Mouse (Mus musculus): ENCODE measurements around the gene Aqp5. TPM values are rescaled to one million over a fixed set of nuclear protein-coding genes. Genes with fewer than 3 reads are reported as not detected.

Aqp5 gene
- polyA plus RNA-seq, 1 experiment from 2014 or later: not detected

DNA sequence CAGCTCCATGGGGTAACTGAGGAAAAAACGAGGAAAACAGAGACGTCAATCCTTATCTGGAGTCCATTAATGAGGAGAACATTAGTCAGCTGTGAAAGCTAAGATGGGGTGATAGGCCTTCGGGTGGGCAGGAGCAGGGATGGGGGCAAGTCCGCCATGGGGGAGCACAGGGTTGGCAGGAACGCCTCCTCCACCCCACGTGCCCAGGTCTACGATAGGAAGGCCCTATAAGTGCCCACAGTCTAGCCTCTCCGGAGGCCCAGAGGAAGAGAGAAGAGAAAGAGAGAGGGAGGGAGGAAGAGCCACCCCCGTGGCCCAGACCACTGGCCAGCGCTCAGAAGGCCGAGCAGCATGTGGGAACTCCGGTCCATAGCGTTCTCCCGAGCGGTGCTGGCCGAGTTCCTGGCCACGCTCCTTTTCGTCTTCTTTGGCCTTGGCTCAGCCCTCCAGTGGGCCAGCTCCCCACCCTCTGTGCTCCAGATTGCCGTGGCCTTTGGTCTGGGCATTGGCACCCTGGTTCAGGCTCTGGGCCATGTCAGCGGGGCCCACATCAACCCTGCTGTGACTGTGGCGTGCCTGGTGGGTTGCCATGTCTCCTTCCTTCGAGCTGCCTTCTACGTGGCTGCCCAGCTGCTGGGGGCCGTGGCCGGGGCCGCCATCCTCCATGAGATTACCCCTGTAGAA lies 11.6 kb upstream of the Aqp5 start, which contains the start of gene Aqp2:
Gene Aqp2 (plus strand): TSS at position 254 of the 684 bp plus-strand sequence.
- Histone ChIP-seq H3K4me1 (replicated peaks) (peaks cover 8% of the 10 kb centered on the region), H3K27me3 (peaks cover 74% of the 10 kb centered on the region), H3K36me3 (no peaks in the 10 kb centered on the region), H3K4me2 (no peak within 1 kb of the TSS), H3K4me3 (replicated peaks) (no peak within 1 kb of the TSS), H3K9me3 (no peaks in the 10 kb centered on the region), H3K27ac (no peak within 1 kb of the TSS), H3K9ac (replicated peaks) (no peak within 1 kb of the TSS)
- WGBS: 81% methylated on average over 26 of the region's 26 CpGs
- no peak for ATAC-seq (ENCODE audit: insufficient number of reproducible peaks, insufficient read depth, low FRiP score, low TSS enrichment, low read depth)

DNA sequence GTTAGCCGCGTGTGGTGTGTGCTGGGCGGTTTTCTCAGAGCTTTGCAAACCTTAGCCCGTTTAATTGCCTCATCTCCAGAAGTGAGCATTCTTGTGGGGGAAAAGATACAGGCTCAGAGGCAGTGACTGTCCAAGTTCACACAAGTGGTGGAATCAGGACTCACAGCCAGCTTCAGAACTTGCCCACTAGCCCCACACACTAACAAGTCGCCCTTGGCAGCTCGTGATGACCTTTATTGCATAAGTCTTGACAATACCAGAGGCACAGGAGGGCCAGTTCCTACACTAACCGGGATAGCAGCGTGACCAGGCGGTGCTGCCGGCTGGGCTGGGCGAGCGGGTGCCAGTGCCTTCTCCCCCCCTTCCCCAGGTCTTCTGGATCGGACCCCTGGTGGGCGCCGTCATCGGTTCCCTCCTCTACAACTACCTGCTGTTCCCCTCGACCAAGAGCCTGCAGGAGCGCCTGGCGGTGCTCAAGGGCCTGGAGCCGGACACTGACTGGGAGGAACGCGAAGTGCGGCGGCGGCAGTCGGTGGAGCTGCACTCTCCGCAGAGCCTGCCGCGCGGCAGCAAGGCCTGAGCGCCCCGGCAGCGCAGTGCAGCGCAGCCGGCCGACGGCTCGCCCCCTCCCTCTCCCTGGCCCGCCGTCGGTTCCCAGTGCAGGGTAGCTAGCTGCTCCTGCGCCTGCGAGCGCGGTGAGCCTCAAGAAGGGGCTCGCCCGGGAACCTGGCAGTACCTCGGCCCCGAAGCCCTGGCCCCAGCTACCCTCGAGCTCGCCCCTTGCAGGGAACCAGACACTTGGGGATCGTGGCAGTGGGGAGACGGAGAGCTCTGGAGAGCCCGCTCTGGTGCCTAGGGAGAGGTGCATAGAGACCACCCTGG lies 6.9 kb upstream of the Aqp5 start:
- H3K4me3 ChIP-seq (replicated peaks): peak overlapping the region; percentile 31
- peak overlapping the region; percentile 45; the same call in 1 of the 2 replicates for H3K9ac ChIP-seq (replicated peaks)
- 2% methylated on average over 53 of the region's 54 CpGs for WGBS
- H3K27ac ChIP-seq: no peak overlapping the region
- peaks cover 21% of the 10 kb centered on the region for H3K4me1 ChIP-seq (replicated peaks)
- no peaks in the 10 kb centered on the region for H3K9me3 ChIP-seq
- ATAC-seq (ENCODE audit: insufficient number of reproducible peaks, insufficient read depth, low FRiP score, low TSS enrichment, low read depth): peak; percentile 40; the same call in 1 of the 2 replicates
- peaks cover 99% of the 10 kb centered on the region for H3K27me3 ChIP-seq
- H3K4me2 ChIP-seq: peak overlapping the region; percentile 57
- H3K36me3 ChIP-seq: no peaks in the 10 kb centered on the region

DNA sequence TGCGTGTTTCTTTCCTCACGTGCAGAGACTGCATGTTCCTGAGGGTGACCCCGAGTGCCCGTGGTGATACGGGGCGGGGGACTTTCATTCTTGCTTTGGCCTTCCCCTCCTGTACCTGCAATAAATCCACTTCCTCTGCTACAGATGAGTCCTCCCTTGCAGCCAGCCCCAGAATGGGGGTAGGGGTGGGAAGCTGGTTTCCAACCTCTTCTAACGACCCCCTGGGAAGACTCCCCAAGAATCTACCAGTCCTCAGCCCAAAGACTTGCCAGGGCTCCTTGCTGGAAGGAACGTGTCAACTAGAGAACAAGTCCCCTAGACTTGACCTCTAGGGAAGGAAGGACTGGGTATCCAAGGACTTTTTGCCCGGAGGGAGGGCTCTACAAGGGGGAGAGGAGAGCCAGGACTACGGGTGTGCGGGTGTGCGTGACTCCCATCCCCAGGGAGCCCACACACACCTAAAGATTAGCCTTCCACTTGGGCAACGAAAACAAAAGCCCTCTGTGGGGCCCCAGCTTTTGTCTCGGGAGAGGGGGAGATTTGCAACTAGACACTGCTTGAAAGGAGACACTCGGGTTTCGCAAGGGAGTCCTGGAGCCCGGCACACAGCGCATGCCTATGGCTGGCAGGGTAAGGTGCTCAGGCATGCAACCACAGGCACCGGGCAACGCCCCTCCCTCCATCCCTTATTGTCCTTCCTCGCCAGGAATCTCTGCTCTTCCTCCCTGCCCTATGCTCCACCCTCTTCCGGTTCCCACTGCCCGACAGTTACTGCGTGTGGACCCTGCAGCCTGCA lies 6.0 kb upstream of the Aqp5 start:
- Histone ChIP-seq H3K4me3 (replicated peaks) (peak overlapping the region; percentile 31), H3K9ac (replicated peaks) (no peak overlapping the region), H3K27ac (no peak overlapping the region), H3K36me3 (no peaks in the 10 kb centered on the region), H3K9me3 (no peaks in the 10 kb centered on the region), H3K4me1 (replicated peaks) (peaks cover 21% of the 10 kb centered on the region), H3K27me3 (peaks cover 100% of the 10 kb centered on the region), H3K4me2 (peak overlapping the region; percentile 57)
- no peak; the same call in 1 of the 2 replicates for ATAC-seq (ENCODE audit: insufficient number of reproducible peaks, insufficient read depth, low FRiP score, low TSS enrichment, low read depth)
- WGBS: 1% methylated on average over 24 of the region's 24 CpGs

DNA sequence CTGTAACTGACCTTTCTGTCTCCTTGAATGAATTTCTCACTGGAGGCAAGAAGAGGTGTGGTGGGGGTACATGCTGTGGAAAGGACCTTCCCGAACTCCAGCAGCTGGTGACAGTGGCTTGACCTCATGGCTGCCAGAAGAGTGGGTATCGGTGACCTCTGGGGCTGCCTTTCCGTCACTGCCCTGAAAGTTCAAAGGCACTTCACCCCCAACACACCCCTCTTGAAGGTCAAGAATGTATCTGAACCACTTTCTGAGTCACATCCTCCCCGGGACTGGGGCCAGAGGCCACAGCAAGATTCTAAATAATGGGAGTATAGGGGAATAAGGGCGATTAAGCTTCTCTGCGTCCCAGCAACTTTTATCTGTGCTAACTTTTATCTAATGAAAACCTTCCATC lies 4.8 kb upstream of the Aqp5 start:
- WGBS: 58% methylated on average over 6 of the region's 6 CpGs

DNA sequence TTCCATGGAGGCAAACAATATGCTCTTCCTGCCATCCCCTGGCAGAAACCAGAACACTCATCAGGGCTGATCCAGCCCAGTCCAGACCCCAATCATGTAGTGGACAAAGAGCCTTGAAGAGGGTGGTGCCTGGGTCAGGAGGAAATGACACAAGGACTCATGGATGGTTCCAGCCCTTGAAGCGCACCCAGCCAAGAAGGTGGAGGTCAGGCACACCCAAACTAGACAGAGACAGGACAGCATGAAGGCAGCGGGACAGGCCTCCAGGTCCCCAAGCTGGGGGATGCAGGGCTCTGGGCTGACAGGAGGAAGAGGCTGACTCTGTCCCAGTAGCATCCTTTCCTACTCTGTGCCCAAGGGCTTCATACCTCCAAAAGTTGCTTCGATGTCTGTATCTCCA lies 4.1 kb upstream of the Aqp5 start:
- Histone ChIP-seq H3K27me3 (peaks cover 100% of the 10 kb centered on the region), H3K9me3 (no peaks in the 10 kb centered on the region), H3K9ac (replicated peaks) (no peak overlapping the region), H3K4me2 (no peak overlapping the region), H3K36me3 (no peaks in the 10 kb centered on the region), H3K27ac (no peak overlapping the region), H3K4me3 (replicated peaks) (no peak overlapping the region), H3K4me1 (replicated peaks) (peaks cover 29% of the 10 kb centered on the region)
- WGBS: 89% methylated on average over 3 of the region's 3 CpGs
- no peak for ATAC-seq (ENCODE audit: insufficient number of reproducible peaks, insufficient read depth, low FRiP score, low TSS enrichment, low read depth)

More for the DNA sequence above, 4.8 kb upstream of the Aqp5 start:
- Histone ChIP-seq H3K4me2 (no peak overlapping the region), H3K4me3 (replicated peaks) (no peak overlapping the region), H3K27me3 (peaks cover 100% of the 10 kb centered on the region), H3K9me3 (no peaks in the 10 kb centered on the region), H3K27ac (no peak overlapping the region), H3K36me3 (no peaks in the 10 kb centered on the region), H3K4me1 (replicated peaks) (peaks cover 25% of the 10 kb centered on the region), H3K9ac (replicated peaks) (no peak overlapping the region)
- ATAC-seq (ENCODE audit: insufficient number of reproducible peaks, insufficient read depth, low FRiP score, low TSS enrichment, low read depth): no peak

DNA sequence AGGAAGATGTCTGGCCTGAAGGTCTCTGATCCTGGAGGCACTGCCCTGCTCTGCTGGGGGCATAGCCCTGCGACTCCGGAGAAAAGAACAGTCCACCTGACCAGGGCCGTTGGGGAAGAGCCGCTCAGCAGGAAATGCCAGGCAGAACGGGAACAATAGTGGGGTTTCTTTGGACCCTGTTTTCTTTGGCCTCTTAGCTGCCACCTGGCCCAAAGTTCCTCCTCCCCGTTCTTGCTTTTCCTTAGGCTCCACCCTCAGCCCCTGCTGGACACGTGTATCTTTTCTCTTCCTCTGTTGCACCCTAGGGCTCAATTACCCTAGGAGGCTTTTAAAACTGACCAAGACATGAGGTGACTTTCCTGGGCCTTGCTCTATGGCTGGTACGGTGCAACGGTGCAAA lies 1.3 kb upstream of the Aqp5 start:
- no peaks in the 10 kb centered on the region for H3K9me3 ChIP-seq
- 7% methylated on average over 9 of the region's 9 CpGs for WGBS
- ATAC-seq (ENCODE audit: insufficient number of reproducible peaks, insufficient read depth, low FRiP score, low TSS enrichment, low read depth): no peak
- H3K27ac ChIP-seq: no peak overlapping the region
- H3K4me2 ChIP-seq: no peak overlapping the region
- H3K9ac ChIP-seq (replicated peaks): no peak overlapping the region
- no peaks in the 10 kb centered on the region for H3K36me3 ChIP-seq
- H3K27me3 ChIP-seq: peaks cover 100% of the 10 kb centered on the region
- H3K4me1 ChIP-seq (replicated peaks): peaks cover 17% of the 10 kb centered on the region
- H3K4me3 ChIP-seq (replicated peaks): no peak overlapping the region

DNA sequence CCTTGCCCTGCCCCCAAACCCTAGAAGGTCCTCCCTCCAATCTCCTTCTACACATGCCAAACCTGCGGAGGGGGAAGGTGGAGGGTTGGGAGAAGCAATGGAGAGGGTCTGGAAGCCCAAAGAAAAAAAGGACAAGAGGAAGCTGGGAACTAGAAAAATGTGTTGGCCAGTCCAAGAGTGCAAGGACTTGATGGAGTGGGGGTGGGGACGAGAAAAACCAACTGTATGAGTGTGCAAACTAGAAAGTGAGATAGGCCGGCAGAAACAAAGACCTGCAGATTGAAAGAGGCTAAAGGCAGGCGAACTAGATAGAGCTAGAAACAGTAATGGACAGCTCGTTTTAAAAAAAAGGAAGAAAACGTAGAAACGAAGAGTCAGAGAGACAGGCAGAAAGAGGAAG lies 878 bp upstream of the Aqp5 start:
- H3K27ac ChIP-seq: no peak overlapping the region
- ATAC-seq (ENCODE audit: insufficient number of reproducible peaks, insufficient read depth, low FRiP score, low TSS enrichment, low read depth): no peak
- no peak overlapping the region for H3K4me2 ChIP-seq
- H3K4me1 ChIP-seq (replicated peaks): peaks cover 13% of the 10 kb centered on the region
- no peaks in the 10 kb centered on the region for H3K36me3 ChIP-seq
- no peaks in the 10 kb centered on the region for H3K9me3 ChIP-seq
- peaks cover 100% of the 10 kb centered on the region for H3K27me3 ChIP-seq
- no peak overlapping the region for H3K9ac ChIP-seq (replicated peaks)
- H3K4me3 ChIP-seq (replicated peaks): no peak overlapping the region
- 20% methylated on average over 7 of the region's 7 CpGs for WGBS

DNA sequence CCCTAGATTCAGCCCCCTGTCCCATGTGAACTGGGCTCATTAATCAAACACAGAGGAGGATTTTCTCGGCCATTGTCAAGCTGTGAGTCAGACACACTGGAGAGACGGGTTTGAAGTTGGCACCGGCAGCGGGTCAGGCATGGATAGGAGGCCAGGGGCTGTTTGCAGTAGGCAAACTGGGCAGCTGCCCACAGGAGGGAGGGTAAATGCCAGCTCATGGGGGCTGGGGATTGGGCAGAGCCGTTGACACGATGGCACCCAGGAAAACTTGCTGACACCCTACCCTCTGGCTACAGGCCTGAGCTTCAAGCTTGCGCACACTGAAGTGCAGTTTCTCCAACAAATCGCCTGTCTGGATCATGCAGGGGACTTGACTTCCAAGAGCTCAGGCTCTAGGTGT lies 1.6 kb downstream of the Aqp5 start:
- Histone ChIP-seq H3K36me3 (no peaks in the 10 kb centered on the region), H3K27ac (no peak overlapping the region), H3K4me2 (no peak overlapping the region), H3K9me3 (no peaks in the 10 kb centered on the region), H3K27me3 (peaks cover 95% of the 10 kb centered on the region), H3K4me1 (replicated peaks) (peaks cover 8% of the 10 kb centered on the region; the same call in 1 of the 2 replicates), H3K9ac (replicated peaks) (no peak overlapping the region), H3K4me3 (replicated peaks) (no peak overlapping the region)
- no peak for ATAC-seq (ENCODE audit: insufficient number of reproducible peaks, insufficient read depth, low FRiP score, low TSS enrichment, low read depth)
- 75% methylated on average over 8 of the region's 8 CpGs for WGBS

DNA sequence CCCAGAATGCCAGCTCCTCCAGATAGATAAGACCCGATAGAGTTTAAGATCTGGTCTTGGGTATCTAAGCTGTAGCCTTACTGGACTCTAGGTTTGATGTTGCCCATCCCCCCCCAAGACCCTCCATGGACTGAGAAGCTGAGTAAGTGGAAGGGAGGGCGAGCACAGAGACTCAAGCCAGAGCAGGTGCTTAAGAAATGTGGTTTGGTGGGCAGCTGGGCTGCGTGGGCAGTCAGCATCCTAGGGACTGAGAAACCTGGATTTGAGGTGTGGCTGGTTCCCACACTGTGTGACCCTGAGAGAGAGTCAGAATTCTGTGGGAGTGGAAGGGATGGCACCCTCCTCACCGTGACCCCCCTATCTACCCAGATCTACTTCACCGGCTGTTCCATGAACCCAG lies 2.3 kb downstream of the Aqp5 start:
- no peak overlapping the region for H3K4me3 ChIP-seq (replicated peaks)
- no peak overlapping the region for H3K9ac ChIP-seq (replicated peaks)
- H3K9me3 ChIP-seq: no peaks in the 10 kb centered on the region
- no peak overlapping the region for H3K27ac ChIP-seq
- peaks cover 93% of the 10 kb centered on the region for H3K27me3 ChIP-seq
- ATAC-seq (ENCODE audit: insufficient number of reproducible peaks, insufficient read depth, low FRiP score, low TSS enrichment, low read depth): no peak
- H3K4me1 ChIP-seq (replicated peaks): peaks cover 10% of the 10 kb centered on the region; the same call in 1 of the 2 replicates
- 86% methylated on average over 5 of the region's 5 CpGs for WGBS
- no peaks in the 10 kb centered on the region for H3K36me3 ChIP-seq
- H3K4me2 ChIP-seq: no peak overlapping the region

DNA sequence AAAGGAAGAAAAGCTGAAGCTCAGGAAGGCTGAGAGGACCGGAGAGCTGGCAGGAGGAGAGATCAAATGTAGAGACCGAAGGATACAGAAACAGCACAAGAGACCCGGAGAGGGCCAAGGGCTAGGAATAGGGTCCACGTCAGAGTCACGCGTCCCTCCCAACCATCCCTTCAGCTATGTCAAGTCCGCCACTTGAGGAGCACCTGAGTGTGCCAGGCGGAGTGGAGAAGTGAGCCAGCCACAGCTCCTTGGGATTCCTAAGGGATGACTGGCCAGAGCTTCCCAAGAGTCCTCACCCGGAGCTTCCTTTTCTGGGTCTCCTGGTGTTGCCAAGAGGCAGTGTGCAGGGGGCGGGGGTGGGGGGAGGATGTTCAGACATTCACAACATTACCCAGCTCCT lies 4.4 kb downstream of the Aqp5 start:
- H3K4me2 ChIP-seq: no peak overlapping the region
- H3K4me1 ChIP-seq (replicated peaks): peaks cover 11% of the 10 kb centered on the region; the same call in 1 of the 2 replicates
- H3K27ac ChIP-seq: no peak overlapping the region
- H3K9me3 ChIP-seq: no peaks in the 10 kb centered on the region
- no peak overlapping the region for H3K4me3 ChIP-seq (replicated peaks)
- ATAC-seq (ENCODE audit: insufficient number of reproducible peaks, insufficient read depth, low FRiP score, low TSS enrichment, low read depth): no peak
- no peak overlapping the region for H3K9ac ChIP-seq (replicated peaks)
- peaks cover 86% of the 10 kb centered on the region for H3K27me3 ChIP-seq
- WGBS: 82% methylated on average over 10 of the region's 10 CpGs
- H3K36me3 ChIP-seq: no peaks in the 10 kb centered on the region

Data from limb, embryonic 12.5 days (tissue).